Mouse (Mus musculus) hindbrain, embryonic 16.5 days (tissue): ENCODE data around the gene Bscl2. TPM values are rescaled to one million over a fixed set of nuclear protein-coding genes. Genes with fewer than 3 reads are reported as not detected.
"Not testable (repeated sequence)": the region's sequence is repeated elsewhere in the genome, so short reads cannot be mapped to it uniquely, and the experiment has no call there.

Experiments used
- ATAC-seq: fragments of 200-750 bp; cut with Nextera tagmentation; 2 replicates; pipeline ENCODE4 v1.8.0; 2017; ENCODE audit warnings: moderate TSS enrichment, moderate library complexity
- H3K27ac ChIP-seq: fragments of 300-500 bp; sonication (generic); 2 replicates; pipeline ENCODE4 v1.5.1; 2014; ENCODE audit warnings: low read depth, mild to moderate bottlenecking, control low read depth, low read length, moderate library complexity
- H3K27me3 ChIP-seq: fragments of 300-500 bp; sonication (generic); replicated peaks from 2 replicates; pipeline ENCODE4 v1.6.1; 2014; ENCODE audit warnings: low read length; ENCODE audit not compliant: control insufficient read depth, insufficient read depth
- H3K36me3 ChIP-seq: fragments of 300-500 bp; sonication (generic); 2 replicates; pipeline ENCODE4 v1.6.1; 2014; ENCODE audit warnings: mild to moderate bottlenecking, low read length, moderate library complexity, mixed read lengths; ENCODE audit not compliant: control insufficient read depth, insufficient read depth
- H3K4me1 ChIP-seq: fragments of 300-500 bp; sonication (generic); 2 replicates; pipeline ENCODE4 v1.6.1; 2014; ENCODE audit warnings: low read depth, low read length; ENCODE audit not compliant: control insufficient read depth, insufficient read depth
- H3K4me2 ChIP-seq: fragments of 300-500 bp; sonication (generic); 2 replicates; pipeline ENCODE4 v1.6.1; 2014; ENCODE audit warnings: mild to moderate bottlenecking, low read length, control low read depth, moderate library complexity
- H3K4me3 ChIP-seq: fragments of 300-500 bp; sonication (generic); 2 replicates; pipeline ENCODE4 v1.5.1; 2014; ENCODE audit warnings: mild to moderate bottlenecking, low read length, control low read depth, moderate library complexity
- H3K9ac ChIP-seq: fragments of 300-500 bp; sonication (generic); 2 replicates; pipeline ENCODE4 v1.6.1; 2014; ENCODE audit warnings: low read depth, mild to moderate bottlenecking, control low read depth, low read length, moderate library complexity
- H3K9me3 ChIP-seq: fragments of 300-500 bp; sonication (generic); 2 replicates; pipeline ENCODE4 v1.6.1; 2014; ENCODE audit warnings: mild to moderate bottlenecking, low read length, moderate library complexity; ENCODE audit not compliant: control insufficient read depth
- WGBS: fragments of 180-500 bp; shearing (Covaris S2); extraction: QIAGEN DNeasy Blood & Tissue Kit; methylation state at CpG from one replicate; pipeline ENCODE4 v1.1.7; 2014; 5-methylcytosine and 5-hydroxymethylcytosine counted together
- microRNA-seq: library from miRNA; unstranded; fragments of <30 nt; microRNA quantifications from one replicate; pipeline ENCODE4, GENCODE M21; 2017
- polyA plus RNA-seq: library from polyadenylated mRNA; unstranded; fragments of >200 nt; fragmentation: Nextera tagmentation; extraction: Ambion mirVana; gene quantifications from 2 replicates; pipeline ENCODE4 v1.2.1, GENCODE M21; 2015

Bscl2 gene
- polyA plus RNA-seq, 1 experiment from 2014 or later, result 117 TPM

DNA sequence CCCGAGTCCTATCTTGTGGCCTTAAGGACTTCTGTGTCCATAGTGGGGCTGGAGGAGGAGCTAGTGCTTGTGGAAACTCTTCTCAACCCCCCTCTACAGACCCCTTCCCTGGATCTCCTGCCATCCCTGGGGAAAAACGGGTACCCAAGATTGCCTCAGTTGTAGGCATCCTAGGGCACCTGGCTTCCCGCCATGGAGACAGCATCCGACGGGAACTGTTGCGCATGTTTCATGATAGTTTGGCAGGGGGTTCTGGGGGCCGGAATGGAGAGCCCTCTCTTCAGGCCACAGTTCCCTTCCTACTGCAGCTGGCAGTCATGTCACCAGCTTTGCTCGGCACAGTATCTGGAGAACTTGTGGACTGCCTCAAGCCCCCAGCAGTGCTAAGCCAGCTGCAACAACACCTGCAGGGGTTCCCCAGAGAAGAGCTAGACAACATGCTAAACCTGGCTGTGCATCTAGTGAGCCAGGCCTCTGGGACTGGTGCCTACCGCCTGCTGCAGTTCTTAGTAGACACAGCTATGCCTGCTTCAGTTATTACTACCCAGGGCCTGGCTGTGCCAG lies 58.2 kb downstream of the Bscl2 start:
- no peaks in the 10 kb centered on the region for H3K9me3 ChIP-seq
- H3K4me3 ChIP-seq, result no peak overlapping the region
- ATAC-seq, result no peak
- H3K9ac ChIP-seq, result no peak overlapping the region
- H3K4me1 ChIP-seq, result peaks cover 25% of the 10 kb centered on the region
- no peak overlapping the region for H3K27ac ChIP-seq
- peaks cover 10% of the 10 kb centered on the region for H3K36me3 ChIP-seq
- no peaks in the 10 kb centered on the region for H3K27me3 ChIP-seq
- H3K4me2 ChIP-seq, result no peak overlapping the region
- 91% methylated on average over 9 of the region's 9 CpGs for WGBS

- not testable (repeated sequence) for H3K9ac ChIP-seq, H3K36me3 ChIP-seq, H3K27me3 ChIP-seq, H3K4me2 ChIP-seq, ATAC-seq, H3K27ac ChIP-seq, H3K9me3 ChIP-seq, H3K4me3 ChIP-seq
- WGBS, result 97% methylated on average over 5 of the region's 5 CpGs
- H3K4me1 ChIP-seq, result peaks cover 25% of the 10 kb centered on the region
Observed at GRCm38 (mm10) chr19:8896231-8896630, 59.0 kb downstream of the Bscl2 start.

DNA sequence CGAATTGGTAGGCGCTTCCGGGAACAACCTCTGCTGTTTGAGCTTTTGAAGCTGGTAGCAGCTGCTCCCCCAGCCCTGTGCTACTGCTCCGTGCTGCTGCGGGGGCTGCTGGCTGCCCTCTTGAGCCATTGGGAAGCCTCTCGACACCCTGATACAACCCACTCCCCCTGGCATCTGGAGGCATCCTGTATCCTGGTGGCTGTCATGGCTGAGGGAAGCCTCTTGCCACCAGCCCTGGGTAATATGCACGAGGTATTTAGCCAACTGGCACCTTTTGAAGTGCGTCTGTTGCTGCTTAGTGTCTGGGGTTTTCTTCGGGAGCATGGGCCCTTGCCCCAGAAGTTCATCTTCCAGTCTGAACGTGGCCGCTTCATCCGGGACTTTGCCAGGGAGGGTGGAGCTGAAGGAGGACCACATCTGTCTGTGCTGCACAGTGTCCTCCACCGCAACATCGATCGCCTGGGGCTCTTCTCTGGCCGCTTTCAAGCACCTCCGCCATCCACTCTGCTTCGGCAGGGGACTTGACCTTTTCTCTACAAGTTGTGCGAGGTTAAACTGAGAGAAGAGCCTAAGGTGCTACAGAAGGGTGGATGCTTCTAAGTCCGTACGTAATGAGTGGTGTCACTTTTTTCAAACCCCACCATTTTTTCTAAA lies 60.1 kb downstream of the Bscl2 start:
- Histone ChIP-seq H3K4me1 (peaks cover 25% of the 10 kb centered on the region), H3K4me3 (peak overlapping the region; percentile 70), H3K4me2 (peak overlapping the region; percentile 64), H3K36me3 (peaks cover 10% of the 10 kb centered on the region), H3K9ac (peak overlapping the region; percentile 61), H3K27ac (peak overlapping the region; percentile 57)
- H3K27me3 ChIP-seq, H3K9me3 ChIP-seq: not testable (repeated sequence)
- ATAC-seq, result peak; percentile 50
- 17% methylated on average over 21 of the region's 21 CpGs for WGBS

DNA sequence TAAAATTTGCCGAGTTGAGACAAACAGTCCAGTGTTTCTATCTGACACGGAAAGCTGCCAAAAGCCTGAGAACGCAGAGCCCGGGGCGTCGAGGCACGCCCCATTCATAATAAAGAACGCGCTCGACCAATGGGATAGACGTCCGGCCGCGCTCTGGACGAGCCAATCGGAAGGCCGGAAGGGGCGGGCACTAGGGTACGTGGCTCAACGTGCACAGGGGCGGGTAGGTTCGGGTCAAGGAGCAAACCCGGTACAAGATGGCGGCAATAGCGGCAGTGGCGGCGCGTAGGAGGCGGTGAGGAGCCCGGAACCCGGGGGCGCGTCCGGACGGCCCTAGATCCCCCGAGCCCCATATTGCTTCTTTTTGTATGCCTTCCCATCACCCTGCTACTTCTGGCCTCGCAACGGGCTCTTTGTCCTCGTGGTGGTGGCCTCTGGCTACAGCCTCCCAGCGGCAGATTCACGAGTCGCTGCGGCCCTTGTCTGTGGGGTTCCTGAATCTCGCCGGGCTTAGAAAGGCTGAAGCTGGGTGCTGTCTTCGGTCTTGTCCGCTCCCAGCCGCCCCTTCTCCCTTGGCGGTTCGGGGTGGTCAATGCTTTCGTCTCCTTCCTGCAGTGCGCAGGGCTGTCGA lies 60.7 kb downstream of the Bscl2 start, which contains the start of gene Ganab:
Gene Ganab, plus strand, starts transcription at position 207 of the 631 bp plus-strand sequence.
- peak; percentile 99 for ATAC-seq

More for the DNA sequence above, 60.7 kb downstream of the Bscl2 start, which contains the start of gene Ganab:
- Histone ChIP-seq H3K4me1 (peaks cover 24% of the 10 kb centered on the region), H3K9me3 (no peaks in the 10 kb centered on the region), H3K27ac (peak within 1 kb of the TSS; percentile 91), H3K4me2 (peak within 1 kb of the TSS; percentile 74), H3K36me3 (peaks cover 12% of the 10 kb centered on the region), H3K27me3 (no peaks in the 10 kb centered on the region), H3K4me3 (peak within 1 kb of the TSS; percentile 70), H3K9ac (peak within 1 kb of the TSS; percentile 93)
- under 1% methylated on average over 52 of the region's 53 CpGs for WGBS

Small RNA genes within 50 kb of the gene (microRNA-seq; reads per million reads assigned to microRNA genes)
- not detected for gene Mir5136

Other genes starting within 250 kb of the Bscl2 start
- 15.9 and 16.1 TPM in 2 replicates for gene Slc22a8, start 246.2 kb upstream of the Bscl2 start, polyA plus RNA-seq
- 8.7 and 14.9 TPM in 2 replicates for gene Slc22a6, start 219.4 kb upstream of the Bscl2 start, polyA plus RNA-seq
- 0.66 and 0.72 TPM in 2 replicates for gene Chrm1, start 173.7 kb upstream of the Bscl2 start, polyA plus RNA-seq
- 183 and 191 TPM in 2 replicates for gene Slc3a2, start 114.1 kb upstream of the Bscl2 start, polyA plus RNA-seq
- gene Wdr74, start 101.6 kb upstream of the Bscl2 start, polyA plus RNA-seq, result 89.6 and 92.0 TPM in 2 replicates
- 1.5 and 1.6 TPM in 2 replicates for gene 1700092M07Rik, start 96.7 kb upstream of the Bscl2 start, polyA plus RNA-seq
- 109 and 119 TPM in 2 replicates for gene Stx5a, start 96.1 kb upstream of the Bscl2 start, polyA plus RNA-seq
- 120 and 140 TPM in 2 replicates for gene Nxf1, start 80.4 kb upstream of the Bscl2 start, polyA plus RNA-seq
- 200 and 220 TPM in 2 replicates for gene Tmem223, start 66.5 kb upstream of the Bscl2 start, polyA plus RNA-seq
- 30.4 and 32.1 TPM in 2 replicates for gene Tmem179b, start 63.0 kb upstream of the Bscl2 start, polyA plus RNA-seq
- gene Taf6l, start 51.0 kb upstream of the Bscl2 start, polyA plus RNA-seq, result 31.7 and 33.1 TPM in 2 replicates
- 136 and 147 TPM in 2 replicates for gene Polr2g, start 38.9 kb upstream of the Bscl2 start, polyA plus RNA-seq
- 8.0 and 8.1 TPM in 2 replicates for gene Zbtb3, start 34.9 kb upstream of the Bscl2 start, polyA plus RNA-seq
- 51.6 and 54.3 TPM in 2 replicates for gene Ttc9c, start 18.1 kb upstream of the Bscl2 start, polyA plus RNA-seq
- 5.1 and 5.8 TPM in 2 replicates for gene Hnrnpul2, start 17.5 kb upstream of the Bscl2 start, polyA plus RNA-seq
- not detected in 2 replicates for gene AC129217.1, start 7.7 kb upstream of the Bscl2 start, polyA plus RNA-seq
- 477 and 526 TPM in 2 replicates for gene Gng3, start 1.7 kb downstream of the Bscl2 start, polyA plus RNA-seq
- gene Lrrn4cl, start 13.3 kb downstream of the Bscl2 start, polyA plus RNA-seq, result 0.94 and 1.2 TPM in 2 replicates
- 147 and 151 TPM in 2 replicates for gene Ubxn1, start 34.0 kb downstream of the Bscl2 start, polyA plus RNA-seq
- 58.5 and 61.5 TPM in 2 replicates for gene Uqcc3, start 43.5 kb downstream of the Bscl2 start, polyA plus RNA-seq
- gene Lbhd1, start 46.3 kb downstream of the Bscl2 start, polyA plus RNA-seq, result 27.5 and 35.0 TPM in 2 replicates
- gene Gm49403, start 46.5 kb downstream of the Bscl2 start, polyA plus RNA-seq, result not detected in 2 replicates
- 44.3 and 46.5 TPM in 2 replicates for gene 1810009A15Rik, start 51.4 kb downstream of the Bscl2 start, polyA plus RNA-seq
- gene Gm49416, start 51.5 kb downstream of the Bscl2 start, polyA plus RNA-seq, result not detected in 2 replicates
- 31.1 and 35.2 TPM in 2 replicates for gene Ints5, start 55.5 kb downstream of the Bscl2 start, polyA plus RNA-seq
- 72.1 and 84.5 TPM in 2 replicates for gene Ganab, start 60.6 kb downstream of the Bscl2 start, polyA plus RNA-seq
- 98.3 and 99.5 TPM in 2 replicates for gene B3gat3, start 82.9 kb downstream of the Bscl2 start, polyA plus RNA-seq
- gene Rom1, start 91.9 kb downstream of the Bscl2 start, polyA plus RNA-seq, result 2.9 and 3.0 TPM in 2 replicates
- gene Eml3, start 92.1 kb downstream of the Bscl2 start, polyA plus RNA-seq, result 10.3 and 11.3 TPM in 2 replicates
- 91.3 and 103 TPM in 2 replicates for gene Mta2, start 104.4 kb downstream of the Bscl2 start, polyA plus RNA-seq
- gene Tut1, start 116.4 kb downstream of the Bscl2 start, polyA plus RNA-seq, result 23.9 and 26.3 TPM in 2 replicates
- gene Eef1g, start 129.6 kb downstream of the Bscl2 start, polyA plus RNA-seq, result 284 and 301 TPM in 2 replicates
- 3.5 and 4.8 TPM in 2 replicates for gene Ahnak, start 151.8 kb downstream of the Bscl2 start, polyA plus RNA-seq